Mouse (Mus musculus): ENCODE data around the gene Cdkn2b. TPM values are rescaled to one million over a fixed set of nuclear protein-coding genes. Genes with fewer than 3 reads are reported as not detected.

Gene Cdkn2b
- total and polyA plus RNA-seq, 3 experiments: 1.9 to 2.5 TPM; not detected in 1

- TF ChIP-seq GABPA (IDR thresholded peaks at IDR 0.05; ENCODE audit: low read depth, low read length) (no peak), MAX (IDR thresholded peaks at IDR 0.05; ENCODE audit: low read length) (peak; percentile 63; the same call in 1 of the 2 replicates), MAFK (IDR thresholded peaks at IDR 0.05; ENCODE audit: borderline replicate concordance, low read depth, low read length) (no peak), USF1 (IDR thresholded peaks at IDR 0.05; ENCODE audit: low read depth, low read length) (0 out of 2 replicates have a peak, but pooled peaks have one; percentile 10), HCFC1 (IDR thresholded peaks at IDR 0.05; ENCODE audit: low read depth, low read length) (no peak), MYC (IDR thresholded peaks at IDR 0.05; ENCODE audit: low read depth, low read length) (no peak; the same call in 1 of the 2 replicates), ZKSCAN1 (IDR thresholded peaks at IDR 0.05; ENCODE audit: low read depth, low read length) (no peak), MAZ (IDR thresholded peaks at IDR 0.05; ENCODE audit: low read depth, low read length) (0 out of 2 replicates have a peak, but pooled peaks have one; percentile 4), GATA1 (IDR thresholded peaks at IDR 0.05; ENCODE audit: low read depth, low read length) (peak; percentile 63; the same call in 1 of the 2 replicates), USF2 (IDR thresholded peaks at IDR 0.05; ENCODE audit: borderline replicate concordance in 1 of 2, insufficient read depth in 1 of 2, low read depth in 1 of 2, low read length in 2 of 2) (no peak), RAD21 (IDR thresholded peaks at IDR 0.05; ENCODE audit: low read depth, low read length) (no peak), SMC3 (IDR thresholded peaks at IDR 0.05; ENCODE audit: low read depth, low read length) (0 out of 2 replicates have a peak, but pooled peaks have one; percentile 0)
Measured at GRCm38 (mm10) chr4:89350938-89351451, 40.2 kb upstream of the Cdkn2b start (continued).

GRCm38 (mm10) chr4:89350391-89350790, 39.6 kb upstream of the Cdkn2b start:
- H3K9me3 ChIP-seq (replicated peaks; ENCODE audit: insufficient read depth, low read length): no peaks in the 10 kb centered on the region
- peaks cover 2 to 28% of the 10 kb centered on the region in 2 experiments; a peak in 3 of 4 replicates for H3K36me3 ChIP-seq (ENCODE audit: control insufficient read depth in 1 of 2, insufficient read depth in 2 of 2, low read length in 2 of 2)
- peaks cover 19 to 25% of the 10 kb centered on the region in 2 experiments for H3K4me1 ChIP-seq (ENCODE audit: control insufficient read depth in 1 of 2, insufficient read depth in 2 of 2, low read length in 2 of 2)
- peak overlapping the region; percentile 64 for H3K9ac ChIP-seq (ENCODE audit: control insufficient read depth, low read depth, low read length, poor library complexity, severe bottlenecking)
- no peak for TF ChIP-seq CHD2 (IDR thresholded peaks at IDR 0.05; ENCODE audit: low read length)
- no peak for TF ChIP-seq NELFE (IDR thresholded peaks at IDR 0.05; ENCODE audit: low read depth, low read length)
- no peak for TF ChIP-seq CTCF (IDR thresholded peaks at IDR 0.05 in 2 of 3, conservative IDR thresholded peaks at IDR 0.05 in 1 of 3; ENCODE audit: control insufficient read depth in 1 of 3, insufficient read depth in 1 of 3, low read depth in 2 of 3, low read length in 3 of 3, poor library complexity in 1 of 3, severe bottlenecking in 1 of 3)
- TF ChIP-seq EP300 (IDR thresholded peaks at IDR 0.05; ENCODE audit: low read depth in 1 of 2, low read length in 2 of 2): no peak
- no peak for TF ChIP-seq ZMIZ1 (IDR thresholded peaks at IDR 0.05; ENCODE audit: low read depth, low read length)
- TF ChIP-seq MAFK (IDR thresholded peaks at IDR 0.05; ENCODE audit: borderline replicate concordance, low read depth, low read length): 0 out of 2 replicates have a peak, but pooled peaks have one; percentile 23
- 0 out of 2 replicates have a peak, but pooled peaks have one; percentile 11 for TF ChIP-seq TCF12 (IDR thresholded peaks at IDR 0.05; ENCODE audit: low read depth, low read length)
- no peak for TF ChIP-seq UBTF (IDR thresholded peaks at IDR 0.05; ENCODE audit: borderline replicate concordance, insufficient read depth, low read depth, low read length)
- TF ChIP-seq MYB (IDR thresholded peaks at IDR 0.05; ENCODE audit: low read depth, low read length): no peak
- no peak for TF ChIP-seq SIN3A (IDR thresholded peaks at IDR 0.05; ENCODE audit: low read length)
- TF ChIP-seq HCFC1 (IDR thresholded peaks at IDR 0.05; ENCODE audit: low read depth, low read length): no peak
- no peak for TF ChIP-seq RAD21 (IDR thresholded peaks at IDR 0.05; ENCODE audit: low read depth, low read length)
- no peak for TF ChIP-seq POLR2A (IDR thresholded peaks at IDR 0.05; ENCODE audit: control insufficient read depth in 1 of 2, insufficient read depth in 1 of 2, low read depth in 1 of 2, low read length in 2 of 2, poor library complexity in 1 of 2)
- TF ChIP-seq MYC (IDR thresholded peaks at IDR 0.05; ENCODE audit: low read depth, low read length): no peak
- TF ChIP-seq GABPA (IDR thresholded peaks at IDR 0.05; ENCODE audit: low read depth, low read length): no peak
- TF ChIP-seq USF2 (IDR thresholded peaks at IDR 0.05; ENCODE audit: borderline replicate concordance in 1 of 2, insufficient read depth in 1 of 2, low read depth in 1 of 2, low read length in 2 of 2): no peak
- no peak for TF ChIP-seq JUND (IDR thresholded peaks at IDR 0.05; ENCODE audit: low read depth, low read length)
- no peak for TF ChIP-seq MAZ (IDR thresholded peaks at IDR 0.05; ENCODE audit: low read depth, low read length)
- H3K79me2 ChIP-seq (ENCODE audit: control insufficient read depth, insufficient read depth, low read length, poor library complexity): no peaks in the 10 kb centered on the region
- DNase-seq (ENCODE audit: low read depth, low spot score): peak; percentile 60
- peak overlapping the region; percentile 96 for H3K27ac ChIP-seq (ENCODE audit: control insufficient read depth, low read depth, low read length)
- H3K27me3 ChIP-seq (ENCODE audit: control insufficient read depth in 1 of 2, insufficient read depth in 2 of 2, low read length in 2 of 2): no peaks in the 10 kb centered on the region
- H3K4me3 ChIP-seq (ENCODE audit: control insufficient read depth in 1 of 2, insufficient read depth in 1 of 2, low read depth in 2 of 2, low read length in 2 of 2): peak overlapping the region; percentile 28 to 39

Data from MEL (cell line).